Mouse (Mus musculus) testis, adult 2 months (tissue): ENCODE measurements around the gene Myh9.

Experiments
- CTCF ChIP-seq: fragments of 200-500 bp; IDR thresholded peaks from 2 replicates; pipeline ENCODE4 v1.5.1; 2012; ENCODE audit warnings: low read depth, mild to moderate bottlenecking, inconsistent platforms, low read length, moderate library complexity; ENCODE audit not compliant: control insufficient read depth, insufficient read depth, insufficient replicate concordance
- POLR2A ChIP-seq: fragments of 200-500 bp; IDR thresholded peaks from 2 replicates; pipeline ENCODE4 v1.6.1; 2012; ENCODE audit warnings: low read depth, mild to moderate bottlenecking, inconsistent platforms, low read length, moderate library complexity; ENCODE audit not compliant: control insufficient read depth

GRCm38 (mm10) chr15:77866583-77867220 is 24.7 kb upstream of the Myh9 start:
- TF ChIP-seq CTCF (no peak), POLR2A (no peak)
